Mouse (Mus musculus): ENCODE results near the gene Dclk3. TPM values are rescaled to one million over a fixed set of nuclear protein-coding genes. Genes with fewer than 3 reads are reported as not detected.

The Dclk3 gene
- 0.76 and 0.93 TPM in 2 replicates for polyA plus RNA-seq (2012; rRNA removed)

GRCm38 (mm10) chr9:111438904-111439835 is at the start of gene Dclk3:
TSS of gene Dclk3 (plus strand) at chr9:111439081.

Other genes starting within 250 kb of the Dclk3 start
- 16.8 and 16.9 TPM in 2 replicates for gene Mlh1, start 167.3 kb upstream of the Dclk3 start, polyA plus RNA-seq (2012; rRNA removed)
- 10.4 and 13.9 TPM in 2 replicates for gene Epm2aip1, start 167.2 kb upstream of the Dclk3 start, polyA plus RNA-seq (2012; rRNA removed)
- gene Trank1, start 127.3 kb upstream of the Dclk3 start, polyA plus RNA-seq (2012; rRNA removed), result 6.0 TPM in 2 replicates

All from ovary, adult 2 months (tissue).